Mouse (Mus musculus): Measurements from ENCODE around the gene Agap2.

- TF ChIP-seq CTCF (IDR thresholded peaks at IDR 0.05; ENCODE audit: borderline replicate concordance, insufficient read depth, low read length) (no peak), POLR2A (IDR thresholded peaks at IDR 0.05; ENCODE audit: low read depth, low read length) (no peak)
Observed at GRCm38 (mm10) chr10:127141500-127141899, 66.4 kb downstream of the Agap2 start.

All from embryonic fibroblast, embryonic 13.5 days (primary cell).